Mouse (Mus musculus): ENCODE data around the gene Stra8.

Stra8 gene

GRCm38 (mm10) chr6:34943499-34943898, 23.5 kb downstream of the Stra8 start:
- DNase-seq, result no peak

DNA sequence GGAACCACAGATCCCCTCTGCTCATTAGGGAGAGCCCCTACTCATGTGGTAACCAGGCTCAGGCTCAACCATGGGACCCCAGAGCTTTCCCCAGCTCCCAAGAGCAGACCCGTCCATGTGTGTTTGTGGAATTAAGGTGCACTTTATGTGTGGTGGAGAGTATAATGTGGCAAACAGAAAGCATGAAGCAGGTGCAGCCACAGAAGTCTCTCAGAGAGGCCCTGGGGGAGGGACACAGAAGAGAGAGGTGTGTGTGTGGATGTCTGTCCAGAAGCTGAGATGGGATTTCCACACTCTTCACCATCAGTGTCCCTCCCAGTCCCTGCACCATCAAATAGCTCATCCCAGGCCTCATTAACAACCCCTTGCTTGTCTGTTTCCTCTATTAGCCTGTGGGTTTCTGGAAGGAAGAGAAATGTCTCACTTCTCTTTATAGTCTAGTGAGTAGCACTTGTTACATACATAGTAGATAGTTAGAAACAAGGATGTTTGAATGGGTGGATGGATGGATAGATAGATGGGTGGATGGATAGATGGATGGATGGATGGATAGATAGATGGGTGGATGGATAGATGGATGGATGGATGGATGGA, 26.6 kb downstream of the Stra8 start:
- no peak for DNase-seq

GRCm38 (mm10) chr6:34948461-34948860, 28.5 kb downstream of the Stra8 start:
- DNase-seq, result no peak

- no peak for DNase-seq
Measured at GRCm38 (mm10) chr6:34951518-34951917, 31.6 kb downstream of the Stra8 start.

DNA sequence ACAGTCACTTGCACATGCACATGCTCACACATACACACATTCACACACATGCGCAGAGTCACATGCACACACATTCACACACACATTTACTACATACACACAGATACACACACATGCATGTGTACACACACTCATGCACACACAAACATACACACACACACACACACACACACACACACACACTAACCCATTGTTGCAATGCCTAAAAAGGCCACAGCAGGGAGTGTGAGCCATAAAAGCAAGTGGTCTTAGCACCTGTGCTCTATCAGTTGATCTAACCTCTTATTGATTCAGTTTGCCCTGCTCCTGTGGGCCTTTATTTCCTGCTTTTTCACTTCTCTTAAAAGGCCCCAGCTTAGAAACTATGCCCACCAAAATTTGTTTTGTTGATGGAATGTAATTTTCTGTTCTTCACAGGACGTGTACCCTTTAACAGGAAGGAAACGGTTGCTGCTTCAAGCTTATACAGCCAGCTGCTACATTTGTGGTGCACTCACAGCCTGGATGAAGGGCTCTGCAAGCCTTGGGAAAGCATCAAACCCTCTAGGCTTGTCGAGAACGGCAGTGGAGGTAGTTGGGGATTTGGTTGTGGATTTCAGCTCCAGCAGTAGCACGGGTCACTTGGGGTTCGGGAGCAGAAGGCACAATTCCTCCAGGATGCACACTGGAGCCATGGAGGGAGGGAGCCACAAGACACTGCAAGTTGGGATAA, 32.1 kb downstream of the Stra8 start:
- no peak for DNase-seq

DNA sequence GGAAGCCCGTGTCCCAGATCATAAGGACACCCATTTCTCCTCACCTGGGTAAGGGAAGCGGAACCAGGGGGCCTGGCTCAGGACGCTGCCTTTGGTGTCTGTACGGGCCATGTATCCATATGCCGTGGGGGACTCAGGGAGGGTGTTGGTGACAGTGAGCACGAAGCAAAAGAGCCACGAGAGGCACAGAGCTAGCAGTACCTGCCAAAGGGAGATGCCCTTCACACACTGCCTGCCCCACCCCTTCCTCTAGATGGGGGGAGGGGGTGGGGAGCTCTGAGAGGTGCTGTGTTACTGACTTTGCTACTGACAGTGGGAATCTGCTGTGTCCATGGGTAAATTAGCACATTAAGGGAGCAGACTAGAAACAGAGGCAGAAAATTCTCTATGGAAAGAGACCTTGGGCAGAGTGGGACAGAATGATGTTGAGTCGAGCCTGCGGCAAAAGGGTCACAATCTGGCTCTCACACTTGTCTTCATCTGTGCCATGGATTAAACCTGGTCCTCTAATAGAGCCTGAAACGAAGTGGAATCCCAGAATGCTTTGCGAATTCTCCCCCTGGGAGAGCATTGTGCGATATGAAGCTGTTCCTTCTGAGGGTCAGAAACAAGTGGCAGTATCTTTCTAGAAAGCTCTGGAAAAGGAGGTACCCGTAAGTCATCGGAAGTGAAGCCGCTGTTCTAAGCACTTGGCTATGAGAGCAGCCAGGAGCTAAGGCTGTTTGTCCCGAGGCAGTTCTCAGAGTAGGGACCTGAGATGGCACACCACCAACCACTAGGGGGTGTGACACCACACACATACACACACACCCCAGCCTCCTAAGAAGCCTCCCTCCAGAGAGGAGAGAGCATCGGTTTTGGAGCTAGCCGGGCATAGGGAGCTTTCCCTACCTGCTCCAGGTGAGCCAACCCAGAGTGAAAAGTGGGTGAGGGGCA, 35.2 kb downstream of the Stra8 start:
- peak; percentile 11 for DNase-seq

DNA sequence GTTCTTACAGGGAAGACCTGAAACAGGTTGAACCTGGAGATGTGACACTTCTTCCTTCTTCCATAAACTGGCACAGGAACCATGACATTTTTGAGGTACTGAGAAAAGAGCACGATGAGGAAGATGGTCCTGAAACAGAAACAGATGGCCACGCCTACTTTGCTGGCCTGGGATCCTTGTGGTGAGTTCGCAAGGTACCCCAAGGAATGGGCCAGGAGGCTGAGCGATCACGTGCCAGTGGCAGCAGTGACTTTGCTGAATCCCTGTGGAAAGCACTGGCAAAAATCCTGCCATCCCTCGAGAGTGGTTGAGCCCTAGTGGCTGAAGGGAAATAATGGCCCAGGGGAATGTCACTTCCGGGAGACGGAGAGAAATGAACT, 35.9 kb downstream of the Stra8 start:
- DNase-seq, result no peak

GRCm38 (mm10) chr6:34959131-34959530, 39.2 kb downstream of the Stra8 start:
- no peak for DNase-seq

DNA sequence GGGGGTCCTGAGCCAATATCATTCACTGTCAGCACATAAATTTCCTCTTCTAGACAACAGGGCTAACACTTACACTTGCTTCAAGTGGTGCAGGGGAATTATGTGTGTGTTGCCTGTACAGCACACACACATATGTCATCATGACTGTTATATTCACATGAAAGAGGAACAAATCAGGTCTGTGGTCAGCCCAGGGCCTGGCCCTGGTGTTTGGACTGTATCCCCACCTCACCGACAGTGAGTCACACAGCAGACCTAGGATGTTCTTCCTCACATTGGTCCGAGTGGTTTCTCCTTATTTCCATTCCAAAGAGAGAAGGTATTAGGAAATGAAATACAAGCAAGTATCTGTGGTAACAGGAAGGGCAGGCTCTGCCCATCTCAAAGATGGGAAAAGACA, 44.6 kb downstream of the Stra8 start:
- DNase-seq, result no peak

DNA sequence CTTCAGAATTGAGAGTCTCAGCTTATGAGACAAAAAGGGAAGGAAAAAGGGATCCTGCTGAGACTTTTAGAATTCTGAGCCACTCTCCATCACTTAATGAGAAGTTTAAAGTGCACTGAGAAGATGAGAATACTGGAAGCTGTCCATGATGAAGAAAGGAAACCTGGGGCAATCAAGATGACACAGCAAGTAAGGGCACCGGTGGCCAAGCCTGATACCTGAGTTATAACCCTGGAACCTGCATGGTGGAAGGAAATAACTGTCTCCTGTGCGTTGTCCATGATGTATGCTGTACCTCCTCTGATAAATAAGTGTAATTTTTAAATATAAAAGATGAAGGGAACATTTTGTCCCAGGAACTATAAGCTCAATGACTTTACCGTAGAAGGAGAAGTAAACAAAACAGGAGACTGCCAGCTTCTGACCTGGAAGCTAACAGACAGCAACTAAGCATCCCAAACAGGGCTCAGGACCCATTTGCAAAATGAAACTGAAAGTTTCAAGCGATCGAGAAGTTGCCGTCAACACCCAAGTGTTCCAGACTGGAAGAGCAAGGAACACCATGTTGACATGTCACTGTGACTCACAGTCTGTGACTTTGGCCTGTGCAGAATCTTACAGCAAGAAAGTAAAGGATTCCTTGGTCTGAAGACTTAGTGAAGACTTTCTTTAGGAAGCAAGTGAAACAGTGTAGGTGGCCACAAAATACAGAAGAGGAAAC, 46.0 kb downstream of the Stra8 start:
- DNase-seq, result no peak

DNA sequence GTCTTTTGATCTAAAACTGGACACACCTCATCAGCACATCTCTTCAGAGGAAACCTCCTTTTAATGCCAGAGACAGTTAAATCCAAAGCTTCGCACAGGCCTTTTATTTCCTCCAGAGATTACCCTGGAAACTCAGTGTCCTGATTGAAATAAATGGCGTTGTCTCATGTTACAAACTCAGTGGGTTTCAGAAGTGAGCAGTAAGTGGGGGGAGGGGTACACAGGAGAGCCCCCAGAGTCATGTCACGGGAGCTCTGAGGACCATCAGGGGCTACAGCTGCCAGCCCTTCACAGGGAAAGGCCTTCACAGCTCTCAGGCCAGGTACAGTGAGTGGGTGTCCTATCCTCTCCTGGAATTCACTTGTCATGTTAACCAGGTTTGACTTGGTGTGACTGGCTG, 51.2 kb downstream of the Stra8 start:
- DNase-seq, result no peak

- DNase-seq, result no peak
Measured at GRCm38 (mm10) chr6:34979291-34979690, 59.3 kb downstream of the Stra8 start.

- no peak for DNase-seq
Measured at GRCm38 (mm10) chr6:34980661-34981060, 60.7 kb downstream of the Stra8 start.

- no peak for DNase-seq
Measured at GRCm38 (mm10) chr6:34987085-34987645, 67.2 kb downstream of the Stra8 start.

DNA sequence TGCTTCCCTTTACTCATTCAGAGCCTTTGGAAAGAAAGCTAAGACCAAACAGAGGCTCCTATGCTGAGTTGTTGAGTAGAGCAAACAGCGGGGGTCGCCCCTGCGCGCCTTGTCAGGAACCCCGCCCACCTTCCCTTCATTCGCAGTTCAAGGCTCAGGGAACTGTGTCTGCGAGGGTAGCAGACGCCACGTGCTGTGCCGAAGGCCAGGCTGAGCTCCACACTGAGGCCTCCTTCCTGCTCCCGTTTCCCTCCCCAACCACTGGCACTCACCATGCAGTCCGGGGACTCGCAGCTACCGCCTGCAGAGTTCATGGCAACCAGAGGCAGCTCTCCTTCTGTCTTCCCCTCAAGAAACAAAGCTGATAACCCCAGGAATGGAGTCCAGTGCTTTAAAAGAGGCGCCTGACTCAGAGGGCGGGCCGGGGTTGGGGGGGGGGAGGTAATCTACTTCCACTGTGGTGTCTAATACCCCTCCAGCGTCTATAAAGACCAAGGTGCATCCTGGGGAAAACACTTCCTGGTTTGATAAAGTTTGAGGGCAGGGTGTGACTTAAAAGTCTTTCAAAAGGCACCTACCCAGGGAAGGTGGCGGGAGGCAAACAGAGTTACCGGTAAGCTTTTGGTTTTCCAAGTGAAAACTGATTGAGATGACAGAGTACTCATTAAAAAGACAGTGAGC, 68.3 kb downstream of the Stra8 start, which contains the start of gene Slc23a4:
Gene Slc23a4, minus strand, starts transcription at position 324 of the 681 bp plus-strand sequence.
- DNase-seq, result no peak
